Mouse (Mus musculus) neural tube, embryonic 10.5 days (tissue): ENCODE measurements around the gene Rap1gap2.
A peak's percentile ranks its signal among the peaks of the same experiment; 100 is the strongest.
"Not testable (repeated sequence)": the region's sequence is repeated elsewhere in the genome, so short reads cannot be mapped to it uniquely, and the experiment has no call there.

ENCODE experiments used
- DNase-seq: peaks from one replicate; pipeline ENCODE4 v3.0.0-alpha.2; 2017; ENCODE audit warnings: low spot score; ENCODE audit errors: extremely low spot score

The Rap1gap2 gene

GRCm38 (mm10) chr11:74621974-74622669 lies 11.4 kb upstream of the Rap1gap2 start:
- DNase-seq = no peak

- DNase-seq = no peak
Measured at GRCm38 (mm10) chr11:74619956-74620300, 9.2 kb upstream of the Rap1gap2 start.

GRCm38 (mm10) chr11:74619201-74619955 lies 8.7 kb upstream of the Rap1gap2 start, which contains the start of gene Ccdc92b:
Gene Ccdc92b (plus strand): TSS chr11:74619605.
- peak; percentile 91 for DNase-seq

GRCm38 (mm10) chr11:74615571-74615970 lies 4.9 kb upstream of the Rap1gap2 start:
- DNase-seq = no peak

GRCm38 (mm10) chr11:74613428-74613827 lies 2.7 kb upstream of the Rap1gap2 start:
- no peak for DNase-seq

GRCm38 (mm10) chr11:74611437-74611836 lies 722 bp upstream of the Rap1gap2 start:
- no peak for DNase-seq

- DNase-seq = no peak
Measured at GRCm38 (mm10) chr11:74610068-74610467, 647 bp downstream of the Rap1gap2 start.

- DNase-seq = no peak
Measured at GRCm38 (mm10) chr11:74602286-74602685, 8.4 kb downstream of the Rap1gap2 start.

GRCm38 (mm10) chr11:74597990-74598337 lies 12.8 kb downstream of the Rap1gap2 start:
- no peak for DNase-seq

GRCm38 (mm10) chr11:74597283-74597989 lies 13.3 kb downstream of the Rap1gap2 start:
- no peak for DNase-seq

- DNase-seq = no peak
Measured at GRCm38 (mm10) chr11:74592246-74592645, 18.5 kb downstream of the Rap1gap2 start.

GRCm38 (mm10) chr11:74590691-74591090 lies 20.0 kb downstream of the Rap1gap2 start:
- DNase-seq = no peak

- DNase-seq = no peak
Measured at GRCm38 (mm10) chr11:74590239-74590596, 20.5 kb downstream of the Rap1gap2 start.

- peak; percentile 32 for DNase-seq
Measured at GRCm38 (mm10) chr11:74589401-74590238, 21.1 kb downstream of the Rap1gap2 start.

GRCm38 (mm10) chr11:74586401-74586800 lies 24.3 kb downstream of the Rap1gap2 start:
- no peak for DNase-seq

GRCm38 (mm10) chr11:74584946-74585723 lies 25.6 kb downstream of the Rap1gap2 start:
- peak; percentile 21 for DNase-seq

- no peak for DNase-seq
Measured at GRCm38 (mm10) chr11:74583824-74584349, 26.8 kb downstream of the Rap1gap2 start.

GRCm38 (mm10) chr11:74582464-74582863 lies 28.3 kb downstream of the Rap1gap2 start:
- no peak for DNase-seq

- not testable (repeated sequence) for DNase-seq
Measured at GRCm38 (mm10) chr11:74581333-74581732, 29.4 kb downstream of the Rap1gap2 start.

- no peak for DNase-seq
Measured at GRCm38 (mm10) chr11:74577068-74577467, 33.6 kb downstream of the Rap1gap2 start.
